Mouse (Mus musculus) hindbrain, embryonic 16.5 days (tissue): ENCODE measurements around the gene Pkd1l3. TPM values are rescaled to one million over a fixed set of nuclear protein-coding genes. Genes with fewer than 3 reads are reported as not detected.

Source experiments
- ATAC-seq: fragments of 200-750 bp; cut with Nextera tagmentation; 2 replicates; pipeline ENCODE4 v1.8.0; 2017; ENCODE audit warnings: moderate TSS enrichment, moderate library complexity
- H3K27ac ChIP-seq: fragments of 300-500 bp; sonication (generic); 2 replicates; pipeline ENCODE4 v1.5.1; 2014; ENCODE audit warnings: low read depth, mild to moderate bottlenecking, control low read depth, low read length, moderate library complexity
- H3K27me3 ChIP-seq: fragments of 300-500 bp; sonication (generic); replicated peaks from 2 replicates; pipeline ENCODE4 v1.6.1; 2014; ENCODE audit warnings: low read length; ENCODE audit not compliant: control insufficient read depth, insufficient read depth
- H3K36me3 ChIP-seq: fragments of 300-500 bp; sonication (generic); 2 replicates; pipeline ENCODE4 v1.6.1; 2014; ENCODE audit warnings: mild to moderate bottlenecking, low read length, moderate library complexity, mixed read lengths; ENCODE audit not compliant: control insufficient read depth, insufficient read depth
- H3K4me1 ChIP-seq: fragments of 300-500 bp; sonication (generic); 2 replicates; pipeline ENCODE4 v1.6.1; 2014; ENCODE audit warnings: low read depth, low read length; ENCODE audit not compliant: control insufficient read depth, insufficient read depth
- H3K4me2 ChIP-seq: fragments of 300-500 bp; sonication (generic); 2 replicates; pipeline ENCODE4 v1.6.1; 2014; ENCODE audit warnings: mild to moderate bottlenecking, low read length, control low read depth, moderate library complexity
- H3K4me3 ChIP-seq: fragments of 300-500 bp; sonication (generic); 2 replicates; pipeline ENCODE4 v1.5.1; 2014; ENCODE audit warnings: mild to moderate bottlenecking, low read length, control low read depth, moderate library complexity
- H3K9ac ChIP-seq: fragments of 300-500 bp; sonication (generic); 2 replicates; pipeline ENCODE4 v1.6.1; 2014; ENCODE audit warnings: low read depth, mild to moderate bottlenecking, control low read depth, low read length, moderate library complexity
- H3K9me3 ChIP-seq: fragments of 300-500 bp; sonication (generic); 2 replicates; pipeline ENCODE4 v1.6.1; 2014; ENCODE audit warnings: mild to moderate bottlenecking, low read length, moderate library complexity; ENCODE audit not compliant: control insufficient read depth
- WGBS: fragments of 180-500 bp; shearing (Covaris S2); extraction: QIAGEN DNeasy Blood & Tissue Kit; methylation state at CpG from one replicate; pipeline ENCODE4 v1.1.7; 2014; 5-methylcytosine and 5-hydroxymethylcytosine counted together
- polyA plus RNA-seq: library from polyadenylated mRNA; unstranded; fragments of >200 nt; fragmentation: Nextera tagmentation; extraction: Ambion mirVana; gene quantifications from 2 replicates; pipeline ENCODE4 v1.2.1, GENCODE M21; 2015

Gene Pkd1l3
- polyA plus RNA-seq, 1 experiment from 2014 or later: 0.13 TPM

GRCm38 (mm10) chr8:109681535-109681934 is 67.2 kb downstream of the Pkd1l3 start:
- H3K9ac ChIP-seq: no peak overlapping the region
- no peaks in the 10 kb centered on the region; the same call in 1 of the 2 replicates for H3K4me1 ChIP-seq
- peaks cover 39% of the 10 kb centered on the region for H3K36me3 ChIP-seq
- no peak for ATAC-seq
- 81% methylated on average over 3 of the region's 3 CpGs for WGBS
- no peak overlapping the region for H3K4me3 ChIP-seq
- no peak overlapping the region for H3K4me2 ChIP-seq
- no peaks in the 10 kb centered on the region for H3K9me3 ChIP-seq
- no peak overlapping the region for H3K27ac ChIP-seq
- H3K27me3 ChIP-seq: no peaks in the 10 kb centered on the region

GRCm38 (mm10) chr8:109682120-109682519 is 67.8 kb downstream of the Pkd1l3 start:
- Histone ChIP-seq H3K27ac (no peak overlapping the region), H3K4me2 (no peak overlapping the region), H3K27me3 (no peaks in the 10 kb centered on the region), H3K4me3 (no peak overlapping the region), H3K9ac (no peak overlapping the region), H3K36me3 (peaks cover 35% of the 10 kb centered on the region), H3K4me1 (no peaks in the 10 kb centered on the region; the same call in 1 of the 2 replicates), H3K9me3 (no peaks in the 10 kb centered on the region)
- WGBS: 96% methylated on average over 5 of the region's 5 CpGs
- no peak for ATAC-seq

GRCm38 (mm10) chr8:109687248-109687647 is 72.9 kb downstream of the Pkd1l3 start:
- no peak overlapping the region for H3K4me2 ChIP-seq
- WGBS: 96% methylated on average over 5 of the region's 5 CpGs
- H3K36me3 ChIP-seq: peaks cover 5% of the 10 kb centered on the region
- H3K9me3 ChIP-seq: no peaks in the 10 kb centered on the region
- H3K4me1 ChIP-seq: peaks cover 15% of the 10 kb centered on the region
- no peak for ATAC-seq
- no peaks in the 10 kb centered on the region for H3K27me3 ChIP-seq
- no peak overlapping the region for H3K9ac ChIP-seq
- no peak overlapping the region for H3K4me3 ChIP-seq
- no peak overlapping the region for H3K27ac ChIP-seq

- ATAC-seq: no peak
- WGBS: 47% methylated on average over 5 of the region's 5 CpGs
- no peak overlapping the region for H3K27ac ChIP-seq
- peak overlapping the region; percentile 65 for H3K4me3 ChIP-seq
- H3K4me2 ChIP-seq: peak overlapping the region; percentile 65
- no peak overlapping the region; the same call in 1 of the 2 replicates for H3K9ac ChIP-seq
- H3K9me3 ChIP-seq: no peaks in the 10 kb centered on the region
- peaks cover 19% of the 10 kb centered on the region for H3K4me1 ChIP-seq
- no peaks in the 10 kb centered on the region for H3K36me3 ChIP-seq
- H3K27me3 ChIP-seq: no peaks in the 10 kb centered on the region
These were observed 77.5 kb downstream of the Pkd1l3 start for GRCm38 (mm10) chr8:109691769-109692168.

GRCm38 (mm10) chr8:109692443-109693145 is 78.3 kb downstream of the Pkd1l3 start:
- H3K4me2 ChIP-seq: peak overlapping the region; percentile 65
- peak; percentile 66 for ATAC-seq
- under 1% methylated on average over 38 of the region's 38 CpGs for WGBS
- H3K27me3 ChIP-seq: no peaks in the 10 kb centered on the region
- H3K9me3 ChIP-seq: no peaks in the 10 kb centered on the region
- peak overlapping the region; percentile 99 for H3K9ac ChIP-seq
- H3K4me1 ChIP-seq: peaks cover 19% of the 10 kb centered on the region
- peak overlapping the region; percentile 89 for H3K27ac ChIP-seq
- H3K36me3 ChIP-seq: no peaks in the 10 kb centered on the region
- peak overlapping the region; percentile 65 for H3K4me3 ChIP-seq

- Histone ChIP-seq H3K27me3 (no peaks in the 10 kb centered on the region), H3K36me3 (no peaks in the 10 kb centered on the region), H3K9me3 (no peaks in the 10 kb centered on the region), H3K27ac (peak within 1 kb of the TSS; percentile 89), H3K4me2 (peak within 1 kb of the TSS; percentile 65), H3K4me3 (peak within 1 kb of the TSS; percentile 65), H3K4me1 (peaks cover 19% of the 10 kb centered on the region), H3K9ac (peak within 1 kb of the TSS; percentile 99)
- peak; percentile 97 for ATAC-seq
- under 1% methylated on average over 56 of the region's 57 CpGs for WGBS
These were observed 79.0 kb downstream of the Pkd1l3 start, which contains the start of gene Ist1 for GRCm38 (mm10) chr8:109693146-109693900. Ist1 (minus strand) TSS chr8:109693260.

- no peak overlapping the region for H3K9ac ChIP-seq
- H3K27ac ChIP-seq: no peak overlapping the region
- no peaks in the 10 kb centered on the region for H3K27me3 ChIP-seq
- H3K36me3 ChIP-seq: no peaks in the 10 kb centered on the region
- H3K9me3 ChIP-seq: no peaks in the 10 kb centered on the region
- peaks cover 19% of the 10 kb centered on the region for H3K4me1 ChIP-seq
- H3K4me2 ChIP-seq: no peak overlapping the region
- 58% methylated on average over 6 of the region's 6 CpGs for WGBS
- no peak overlapping the region for H3K4me3 ChIP-seq
- no peak for ATAC-seq
These were observed 79.8 kb downstream of the Pkd1l3 start for GRCm38 (mm10) chr8:109694154-109694553.

- Histone ChIP-seq H3K4me2 (no peak overlapping the region), H3K9ac (no peak overlapping the region), H3K9me3 (no peaks in the 10 kb centered on the region), H3K27ac (no peak overlapping the region), H3K27me3 (no peaks in the 10 kb centered on the region), H3K4me3 (no peak overlapping the region), H3K36me3 (no peaks in the 10 kb centered on the region), H3K4me1 (peaks cover 4% of the 10 kb centered on the region)
- no peak for ATAC-seq
- WGBS: 86% methylated on average over 1 of the region's 1 CpGs
These were observed 83.4 kb downstream of the Pkd1l3 start for GRCm38 (mm10) chr8:109697754-109698153.

- no peaks in the 10 kb centered on the region for H3K36me3 ChIP-seq
- no peak for ATAC-seq
- H3K4me3 ChIP-seq: no peak overlapping the region
- peaks cover 4% of the 10 kb centered on the region for H3K4me1 ChIP-seq
- no peaks in the 10 kb centered on the region for H3K27me3 ChIP-seq
- 81% methylated on average over 3 of the region's 3 CpGs for WGBS
- H3K27ac ChIP-seq: no peak overlapping the region
- no peaks in the 10 kb centered on the region for H3K9me3 ChIP-seq
- H3K9ac ChIP-seq: no peak overlapping the region
- no peak overlapping the region for H3K4me2 ChIP-seq
These were observed 84.2 kb downstream of the Pkd1l3 start for GRCm38 (mm10) chr8:109698477-109698876.
